Mouse (Mus musculus) layer of hippocampus, adult 9-11 months (tissue): ENCODE data around the gene Parva.

Source experiments
- DNase-seq: peaks from one replicate; pipeline ENCODE4 v3.0.0; 2022

The Parva gene

GRCm38 (mm10) chr7:112473649-112474435 lies 46.5 kb downstream of the Parva start:
- no peak for DNase-seq

- DNase-seq: peak; percentile 75
These were observed 51.8 kb downstream of the Parva start for GRCm38 (mm10) chr7:112479116-112479515.

GRCm38 (mm10) chr7:112481031-112481430 lies 53.7 kb downstream of the Parva start:
- DNase-seq: no peak

- DNase-seq: no peak
These were observed 55.3 kb downstream of the Parva start for GRCm38 (mm10) chr7:112482572-112482971.

GRCm38 (mm10) chr7:112483382-112483781 lies 56.1 kb downstream of the Parva start:
- DNase-seq: no peak

- no peak for DNase-seq
These were observed 63.5 kb downstream of the Parva start for GRCm38 (mm10) chr7:112490825-112491224.

- DNase-seq: no peak
These were observed 64.4 kb downstream of the Parva start for GRCm38 (mm10) chr7:112491737-112492136.

- no peak for DNase-seq
These were observed 68.6 kb downstream of the Parva start for GRCm38 (mm10) chr7:112495950-112496349.

GRCm38 (mm10) chr7:112496921-112497320 lies 69.6 kb downstream of the Parva start:
- no peak for DNase-seq

GRCm38 (mm10) chr7:112498591-112499301 lies 71.4 kb downstream of the Parva start:
- no peak for DNase-seq

GRCm38 (mm10) chr7:112499453-112500133 lies 72.3 kb downstream of the Parva start:
- DNase-seq: no peak

- no peak for DNase-seq
These were observed 72.8 kb downstream of the Parva start for GRCm38 (mm10) chr7:112500134-112500490.

- DNase-seq: peak; percentile 41
These were observed 74.9 kb downstream of the Parva start for GRCm38 (mm10) chr7:112502050-112502809.

GRCm38 (mm10) chr7:112502845-112503244 lies 75.5 kb downstream of the Parva start:
- DNase-seq: no peak

- DNase-seq: no peak
These were observed 76.1 kb downstream of the Parva start for GRCm38 (mm10) chr7:112503448-112503847.

- no peak for DNase-seq
These were observed 76.6 kb downstream of the Parva start for GRCm38 (mm10) chr7:112503917-112504316.

GRCm38 (mm10) chr7:112509107-112509506 lies 81.8 kb downstream of the Parva start:
- no peak for DNase-seq

- DNase-seq: no peak
These were observed 83.2 kb downstream of the Parva start for GRCm38 (mm10) chr7:112510336-112511048.

GRCm38 (mm10) chr7:112511309-112511708 lies 84.0 kb downstream of the Parva start:
- DNase-seq: no peak

- DNase-seq: no peak
These were observed 85.0 kb downstream of the Parva start for GRCm38 (mm10) chr7:112512257-112512656.

- DNase-seq: no peak
These were observed 85.6 kb downstream of the Parva start for GRCm38 (mm10) chr7:112512895-112513294.

GRCm38 (mm10) chr7:112514636-112515193 lies 87.4 kb downstream of the Parva start:
- no peak for DNase-seq
